Mouse (Mus musculus): ENCODE measurements around the gene Casc3.

GRCm38 (mm10) chr11:98850100-98851093, 45.7 kb downstream of the Casc3 start:
- TF ChIP-seq GATA1 (IDR thresholded peaks at IDR 0.05; ENCODE audit: borderline replicate concordance, low read length) (no peak), FLI1 (IDR thresholded peaks at IDR 0.05; ENCODE audit: low read length) (no peak)
